Mouse (Mus musculus): ENCODE data around the gene Fscn3. TPM values are rescaled to one million over a fixed set of nuclear protein-coding genes. Genes with fewer than 3 reads are reported as not detected.

Gene Fscn3
- polyA plus RNA-seq, 1 experiment from 2014 or later, result not detected

- no peaks in the 10 kb centered on the region for H3K9me3 ChIP-seq (ENCODE audit: control insufficient read depth, low read length)
- H3K4me3 ChIP-seq (ENCODE audit: low read length), result no peak overlapping the region
- no peak for ATAC-seq
- no peak overlapping the region for H3K4me2 ChIP-seq (ENCODE audit: low read length)
- no peak overlapping the region for H3K27ac ChIP-seq (ENCODE audit: low read depth, low read length)
- no peaks in the 10 kb centered on the region for H3K36me3 ChIP-seq (ENCODE audit: control insufficient read depth, insufficient read depth, low read length)
- 90% methylated on average over 9 of the region's 9 CpGs for WGBS
- no peak overlapping the region for H3K9ac ChIP-seq (ENCODE audit: low read depth, low read length)
- no peaks in the 10 kb centered on the region for H3K27me3 ChIP-seq (replicated peaks; ENCODE audit: control insufficient read depth, insufficient read depth, low read length)
- no peaks in the 10 kb centered on the region for H3K4me1 ChIP-seq (ENCODE audit: control insufficient read depth, insufficient read depth, low read depth, low read length)
Observed at GRCm38 (mm10) chr6:28471284-28472035, 43.9 kb downstream of the Fscn3 start.

DNA sequence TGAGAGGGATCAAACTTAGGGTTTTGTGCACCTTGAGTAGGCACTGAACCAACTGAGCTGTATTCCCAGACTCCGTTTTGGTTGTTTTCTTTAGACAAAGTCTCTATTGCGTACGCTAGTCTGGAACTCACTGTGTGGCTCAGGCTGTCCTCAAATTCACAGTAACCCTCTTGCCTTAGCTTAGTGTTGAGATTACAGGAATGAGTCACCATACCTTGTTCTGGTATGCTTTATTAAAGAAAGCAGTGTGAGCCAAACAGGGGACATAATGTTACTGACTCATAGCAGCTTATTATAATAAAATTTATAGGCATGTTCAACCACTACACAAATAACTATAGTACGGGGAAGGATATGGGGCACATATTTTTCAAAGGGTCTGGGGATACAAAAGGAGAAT, 46.6 kb downstream of the Fscn3 start:
- Histone ChIP-seq H3K27me3 (replicated peaks; ENCODE audit: control insufficient read depth, insufficient read depth, low read length) (no peaks in the 10 kb centered on the region), H3K9ac (ENCODE audit: low read depth, low read length) (no peak overlapping the region), H3K36me3 (ENCODE audit: control insufficient read depth, insufficient read depth, low read length) (no peaks in the 10 kb centered on the region), H3K4me3 (ENCODE audit: low read length) (no peak overlapping the region), H3K27ac (ENCODE audit: low read depth, low read length) (no peak overlapping the region), H3K4me1 (ENCODE audit: control insufficient read depth, insufficient read depth, low read depth, low read length) (peaks cover 2% of the 10 kb centered on the region; the same call in 1 of the 2 replicates), H3K9me3 (ENCODE audit: control insufficient read depth, low read length) (no peaks in the 10 kb centered on the region), H3K4me2 (ENCODE audit: low read length) (no peak overlapping the region)
- 95% methylated on average over 4 of the region's 4 CpGs for WGBS
- ATAC-seq, result no peak

DNA sequence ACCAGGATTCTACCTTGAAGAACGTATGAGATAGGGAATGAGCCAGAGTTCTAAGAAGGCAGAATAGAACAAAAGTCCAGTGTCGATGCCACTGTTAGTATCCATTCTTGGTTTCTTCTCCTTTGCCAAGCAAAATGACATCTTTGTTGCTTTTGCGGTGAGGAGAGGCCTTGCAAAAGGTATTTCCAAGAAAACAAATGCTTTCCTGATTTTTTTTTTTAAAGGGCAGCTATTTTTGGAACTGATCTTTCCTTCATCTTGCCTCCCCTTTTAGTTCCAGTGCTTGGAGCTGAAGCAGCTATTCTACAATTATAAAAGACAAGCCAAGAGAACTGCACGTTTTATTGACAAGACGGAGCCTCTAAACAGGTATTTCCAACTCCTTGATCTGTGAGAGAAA, 47.2 kb downstream of the Fscn3 start, which contains the start of gene Snd1:
Gene Snd1, plus strand, starts transcription at position 301 of the 400 bp plus-strand sequence.
- WGBS, result 89% methylated on average over 5 of the region's 5 CpGs
- Histone ChIP-seq H3K36me3 (ENCODE audit: control insufficient read depth, insufficient read depth, low read length) (no peaks in the 10 kb centered on the region), H3K4me1 (ENCODE audit: control insufficient read depth, insufficient read depth, low read depth, low read length) (peaks cover 3% of the 10 kb centered on the region; the same call in 1 of the 2 replicates), H3K9me3 (ENCODE audit: control insufficient read depth, low read length) (no peaks in the 10 kb centered on the region), H3K27me3 (replicated peaks; ENCODE audit: control insufficient read depth, insufficient read depth, low read length) (no peaks in the 10 kb centered on the region), H3K9ac (ENCODE audit: low read depth, low read length) (no peak within 1 kb of the TSS), H3K4me2 (ENCODE audit: low read length) (no peak within 1 kb of the TSS), H3K27ac (ENCODE audit: low read depth, low read length) (no peak within 1 kb of the TSS), H3K4me3 (ENCODE audit: low read length) (no peak within 1 kb of the TSS)
- ATAC-seq, result no peak

DNA sequence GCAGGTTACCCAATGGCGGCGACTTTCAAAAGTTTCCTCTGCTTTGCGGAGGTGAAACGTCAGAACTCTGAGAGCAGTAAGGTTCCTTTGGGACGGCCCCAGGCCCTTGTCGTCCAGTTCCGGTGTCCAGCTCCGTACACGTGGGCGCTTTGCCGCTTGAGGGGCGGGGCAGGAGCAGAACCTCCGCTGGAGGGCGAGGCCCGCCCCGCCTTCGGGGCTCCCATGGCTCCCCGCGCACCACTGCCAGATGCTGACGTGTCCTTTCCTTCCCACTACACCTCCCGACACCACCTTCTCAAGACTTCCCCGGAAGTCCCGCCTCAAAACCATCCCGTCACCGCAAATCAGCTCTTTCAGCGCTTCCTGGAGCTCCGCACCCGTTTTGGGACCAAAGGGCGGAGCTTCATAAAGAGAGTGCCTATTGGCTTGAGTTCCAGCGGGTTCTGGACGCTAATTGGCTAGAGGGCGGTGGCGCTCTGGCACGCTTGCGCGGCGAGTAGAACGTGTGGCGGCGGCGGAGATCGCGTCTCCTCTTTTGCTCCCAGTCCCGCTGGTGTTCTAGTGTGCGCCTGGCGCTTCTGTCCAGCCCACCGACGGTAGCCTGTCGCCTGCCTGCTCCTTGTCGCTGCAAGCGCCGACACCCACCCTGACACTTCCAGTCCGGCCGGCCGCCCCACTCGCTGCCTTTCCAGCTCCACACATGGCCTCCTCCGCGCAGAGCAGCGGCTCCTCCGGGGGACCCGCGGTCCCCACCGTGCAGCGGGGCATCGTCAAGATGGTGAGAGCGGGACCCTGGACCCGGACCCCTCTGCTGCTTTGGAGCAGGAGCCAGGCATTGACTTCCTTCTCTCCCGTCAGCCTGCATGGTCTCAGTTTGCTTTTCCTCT, 52.5 kb downstream of the Fscn3 start:
- H3K9me3 ChIP-seq (ENCODE audit: control insufficient read depth, low read length), result no peaks in the 10 kb centered on the region
- under 1% methylated on average over 63 of the region's 68 CpGs for WGBS

GRCm38 (mm10) chr6:28480752-28481492, 53.3 kb downstream of the Fscn3 start:
- H3K9me3 ChIP-seq (ENCODE audit: control insufficient read depth, low read length), result no peaks in the 10 kb centered on the region
- WGBS, result 8% methylated on average over 21 of the region's 21 CpGs
- peaks cover 23% of the 10 kb centered on the region for H3K4me1 ChIP-seq (ENCODE audit: control insufficient read depth, insufficient read depth, low read depth, low read length)
- H3K27me3 ChIP-seq (replicated peaks; ENCODE audit: control insufficient read depth, insufficient read depth, low read length), result no peaks in the 10 kb centered on the region
- no peak for ATAC-seq
- peak overlapping the region; percentile 89 for H3K4me3 ChIP-seq (ENCODE audit: low read length)
- H3K36me3 ChIP-seq (ENCODE audit: control insufficient read depth, insufficient read depth, low read length), result no peaks in the 10 kb centered on the region
- peak overlapping the region; percentile 84; the same call in 1 of the 2 replicates for H3K27ac ChIP-seq (ENCODE audit: low read depth, low read length)
- peak overlapping the region; percentile 95 for H3K4me2 ChIP-seq (ENCODE audit: low read length)
- peak overlapping the region; percentile 88 for H3K9ac ChIP-seq (ENCODE audit: low read depth, low read length)

More for the DNA sequence above, 52.5 kb downstream of the Fscn3 start:
- Histone ChIP-seq H3K27me3 (replicated peaks; ENCODE audit: control insufficient read depth, insufficient read depth, low read length) (no peaks in the 10 kb centered on the region), H3K27ac (ENCODE audit: low read depth, low read length) (peak overlapping the region; percentile 84), H3K4me2 (ENCODE audit: low read length) (peak overlapping the region; percentile 95), H3K36me3 (ENCODE audit: control insufficient read depth, insufficient read depth, low read length) (no peaks in the 10 kb centered on the region), H3K4me1 (ENCODE audit: control insufficient read depth, insufficient read depth, low read depth, low read length) (peaks cover 23% of the 10 kb centered on the region), H3K9ac (ENCODE audit: low read depth, low read length) (peak overlapping the region; percentile 88), H3K4me3 (ENCODE audit: low read length) (peak overlapping the region; percentile 89)
- peak; percentile 99 for ATAC-seq

- Histone ChIP-seq H3K36me3 (ENCODE audit: control insufficient read depth, insufficient read depth, low read length) (no peaks in the 10 kb centered on the region), H3K4me1 (ENCODE audit: control insufficient read depth, insufficient read depth, low read depth, low read length) (peaks cover 23% of the 10 kb centered on the region), H3K27ac (ENCODE audit: low read depth, low read length) (no peak overlapping the region), H3K9me3 (ENCODE audit: control insufficient read depth, low read length) (no peaks in the 10 kb centered on the region), H3K27me3 (replicated peaks; ENCODE audit: control insufficient read depth, insufficient read depth, low read length) (no peaks in the 10 kb centered on the region), H3K4me3 (ENCODE audit: low read length) (no peak overlapping the region), H3K9ac (ENCODE audit: low read depth, low read length) (no peak overlapping the region), H3K4me2 (ENCODE audit: low read length) (no peak overlapping the region)
- ATAC-seq, result no peak
- WGBS, result 80% methylated on average over 4 of the region's 4 CpGs
Observed at GRCm38 (mm10) chr6:28482711-28483315, 55.2 kb downstream of the Fscn3 start.

GRCm38 (mm10) chr6:28486008-28486407, 58.4 kb downstream of the Fscn3 start:
- Histone ChIP-seq H3K4me2 (ENCODE audit: low read length) (no peak overlapping the region), H3K27me3 (replicated peaks; ENCODE audit: control insufficient read depth, insufficient read depth, low read length) (no peaks in the 10 kb centered on the region), H3K4me1 (ENCODE audit: control insufficient read depth, insufficient read depth, low read depth, low read length) (peaks cover 17% of the 10 kb centered on the region), H3K9me3 (ENCODE audit: control insufficient read depth, low read length) (no peaks in the 10 kb centered on the region), H3K27ac (ENCODE audit: low read depth, low read length) (no peak overlapping the region), H3K4me3 (ENCODE audit: low read length) (no peak overlapping the region), H3K9ac (ENCODE audit: low read depth, low read length) (no peak overlapping the region), H3K36me3 (ENCODE audit: control insufficient read depth, insufficient read depth, low read length) (no peaks in the 10 kb centered on the region)
- 88% methylated on average over 2 of the region's 2 CpGs for WGBS
- no peak for ATAC-seq

GRCm38 (mm10) chr6:28486471-28486870, 58.9 kb downstream of the Fscn3 start:
- peaks cover 14% of the 10 kb centered on the region for H3K4me1 ChIP-seq (ENCODE audit: control insufficient read depth, insufficient read depth, low read depth, low read length)
- no peaks in the 10 kb centered on the region for H3K9me3 ChIP-seq (ENCODE audit: control insufficient read depth, low read length)
- H3K4me3 ChIP-seq (ENCODE audit: low read length), result no peak overlapping the region
- WGBS, result 82% methylated on average over 2 of the region's 2 CpGs
- no peak for ATAC-seq
- no peak overlapping the region for H3K4me2 ChIP-seq (ENCODE audit: low read length)
- H3K27ac ChIP-seq (ENCODE audit: low read depth, low read length), result no peak overlapping the region
- H3K9ac ChIP-seq (ENCODE audit: low read depth, low read length), result no peak overlapping the region
- H3K36me3 ChIP-seq (ENCODE audit: control insufficient read depth, insufficient read depth, low read length), result no peaks in the 10 kb centered on the region
- no peaks in the 10 kb centered on the region for H3K27me3 ChIP-seq (replicated peaks; ENCODE audit: control insufficient read depth, insufficient read depth, low read length)
